Mouse (Mus musculus) common myeloid progenitor, adult 5-6 weeks (primary cell): ENCODE results near the gene Lifr. TPM values are rescaled to one million over a fixed set of nuclear protein-coding genes. Genes with fewer than 3 reads are reported as not detected.

ENCODE experiments used
- ATAC-seq: replicated peaks from 2 replicates; pipeline ENCODE4 v1.8.0; 2016; ENCODE audit warnings: low read depth, mild to moderate bottlenecking, moderate TSS enrichment, inconsistent platforms; ENCODE audit not compliant: poor library complexity, severe bottlenecking
- total RNA-seq: library from RNA; stranded (forward); fragments of 200-1000, 187-1606 nt; gene quantifications from 2 replicates; pipeline ENCODE4 v1.2.3, GENCODE M21; 2017

The Lifr gene
- total RNA-seq, 1 experiment from 2014 or later, result 0.41 TPM

GRCm38 (mm10) chr15:7123781-7124450 lies 33.5 kb downstream of the Lifr start:
- no peak for ATAC-seq

- no peak for ATAC-seq
Observed at GRCm38 (mm10) chr15:7126171-7126570, 35.8 kb downstream of the Lifr start.

GRCm38 (mm10) chr15:7128627-7129126 lies 38.3 kb downstream of the Lifr start:
- ATAC-seq, result no peak

GRCm38 (mm10) chr15:7129127-7129943 lies 38.9 kb downstream of the Lifr start:
- peak; percentile 34 for ATAC-seq

GRCm38 (mm10) chr15:7129944-7130287 lies 39.5 kb downstream of the Lifr start:
- no peak for ATAC-seq

- no peak for ATAC-seq
Observed at GRCm38 (mm10) chr15:7130691-7131225, 40.3 kb downstream of the Lifr start.

GRCm38 (mm10) chr15:7132741-7133140 lies 42.3 kb downstream of the Lifr start:
- peak; percentile 74 for ATAC-seq

- no peak for ATAC-seq
Observed at GRCm38 (mm10) chr15:7134454-7135052, 44.1 kb downstream of the Lifr start.

- no peak for ATAC-seq
Observed at GRCm38 (mm10) chr15:7135982-7136562, 45.7 kb downstream of the Lifr start.

GRCm38 (mm10) chr15:7136912-7137311 lies 46.5 kb downstream of the Lifr start:
- ATAC-seq, result peak; percentile 59

GRCm38 (mm10) chr15:7137607-7138006 lies 47.2 kb downstream of the Lifr start:
- ATAC-seq, result no peak

- ATAC-seq, result no peak
Observed at GRCm38 (mm10) chr15:7138471-7138870, 48.1 kb downstream of the Lifr start.

- ATAC-seq, result no peak
Observed at GRCm38 (mm10) chr15:7140322-7140721, 49.9 kb downstream of the Lifr start.

GRCm38 (mm10) chr15:7141246-7141645 lies 50.8 kb downstream of the Lifr start:
- ATAC-seq, result no peak

GRCm38 (mm10) chr15:7143689-7144170 lies 53.3 kb downstream of the Lifr start:
- ATAC-seq, result no peak

- no peak for ATAC-seq
Observed at GRCm38 (mm10) chr15:7144542-7144941, 54.1 kb downstream of the Lifr start.

- no peak for ATAC-seq
Observed at GRCm38 (mm10) chr15:7144942-7145341, 54.5 kb downstream of the Lifr start.

GRCm38 (mm10) chr15:7145555-7145954 lies 55.1 kb downstream of the Lifr start:
- no peak for ATAC-seq

- ATAC-seq, result no peak
Observed at GRCm38 (mm10) chr15:7146529-7146928, 56.1 kb downstream of the Lifr start.

GRCm38 (mm10) chr15:7149796-7150195 lies 59.4 kb downstream of the Lifr start:
- ATAC-seq, result no peak
